Mouse (Mus musculus) hindbrain, embryonic 15.5 days (tissue): ENCODE data around the gene Hoxc5. TPM values are rescaled to one million over a fixed set of nuclear protein-coding genes. Genes with fewer than 3 reads are reported as not detected.

Experiments
- ATAC-seq: fragments of 200-750 bp; cut with Nextera tagmentation; 2 replicates; pipeline ENCODE4 v1.8.0; 2017; ENCODE audit warnings: low read depth, moderate number of reproducible peaks, moderate TSS enrichment; ENCODE audit not compliant: low FRiP score
- H3K27ac ChIP-seq: fragments of 300-500 bp; sonication (generic); replicated peaks from 2 replicates; pipeline ENCODE4 v1.5.1; 2015; ENCODE audit warnings: mild to moderate bottlenecking, inconsistent platforms
- H3K27me3 ChIP-seq: fragments of 300-500 bp; sonication (generic); 2 replicates; pipeline ENCODE4 v1.6.1; 2015; ENCODE audit warnings: control low read depth, inconsistent platforms
- H3K36me3 ChIP-seq: fragments of 300-500 bp; sonication (generic); 2 replicates; pipeline ENCODE4 v1.6.1; 2015; ENCODE audit warnings: control low read depth, inconsistent platforms
- H3K4me1 ChIP-seq: fragments of 300-500 bp; sonication (generic); replicated peaks from 2 replicates; pipeline ENCODE4 v1.6.1; 2015; ENCODE audit warnings: control low read depth, inconsistent platforms
- H3K4me2 ChIP-seq: fragments of 300-500 bp; sonication (generic); 2 replicates; pipeline ENCODE4 v1.6.1; 2015; ENCODE audit warnings: moderate library complexity, mild to moderate bottlenecking, inconsistent platforms
- H3K4me3 ChIP-seq: fragments of 300-500 bp; sonication (generic); 2 replicates; pipeline ENCODE4 v1.5.1; 2015; ENCODE audit warnings: mild to moderate bottlenecking, inconsistent platforms
- H3K9ac ChIP-seq: fragments of 300-500 bp; sonication (generic); 2 replicates; pipeline ENCODE4 v1.6.1; 2015; ENCODE audit warnings: inconsistent platforms
- H3K9me3 ChIP-seq: fragments of 300-500 bp; sonication (generic); 2 replicates; pipeline ENCODE4 v1.6.1; 2016; ENCODE audit warnings: control low read depth, inconsistent platforms
- WGBS: fragments of 180-500 bp; shearing (Covaris S2); methylation state at CpG from one replicate; pipeline ENCODE4 v1.1.7; 2015; 5-methylcytosine and 5-hydroxymethylcytosine counted together
- polyA plus RNA-seq: library from polyadenylated mRNA; unstranded; fragments of >200 nt; fragmentation: Nextera tagmentation; extraction: Ambion mirVana; gene quantifications from 2 replicates; pipeline ENCODE4 v1.2.1, GENCODE M21; 2015

Gene Hoxc5
- polyA plus RNA-seq, 1 experiment from 2014 or later = 22.0 TPM

GRCm38 (mm10) chr15:103041613-103042012 lies 74.4 kb downstream of the Hoxc5 start:
- whole genome bisulfite sequencing = 13% methylated on average over 5 of the region's 5 CpGs
- H3K4me2 ChIP-seq = peak overlapping the region; percentile 56
- peaks cover 9% of the 10 kb centered on the region; the same call in 1 of the 2 replicates for H3K4me1 ChIP-seq
- ATAC-seq = no peak
- H3K9ac ChIP-seq = no peak overlapping the region
- H3K27ac ChIP-seq = peak overlapping the region; percentile 87; the same call in 1 of the 2 replicates
- H3K36me3 ChIP-seq = no peaks in the 10 kb centered on the region
- H3K27me3 ChIP-seq = peaks cover 85% of the 10 kb centered on the region
- H3K9me3 ChIP-seq = no peaks in the 10 kb centered on the region
- H3K4me3 ChIP-seq = no peak overlapping the region

- no peak for ATAC-seq
- 0% methylated on average over 1 of the region's 1 CpGs for WGBS
- Histone ChIP-seq H3K4me2 (no peak overlapping the region), H3K36me3 (no peaks in the 10 kb centered on the region), H3K27ac (peak overlapping the region; percentile 87; the same call in 1 of the 2 replicates), H3K9me3 (no peaks in the 10 kb centered on the region), H3K4me3 (no peak overlapping the region), H3K9ac (no peak overlapping the region), H3K4me1 (peaks cover 9% of the 10 kb centered on the region; the same call in 1 of the 2 replicates), H3K27me3 (peaks cover 83% of the 10 kb centered on the region)
These were observed 75.0 kb downstream of the Hoxc5 start for GRCm38 (mm10) chr15:103042209-103042608.

- H3K36me3 ChIP-seq = no peaks in the 10 kb centered on the region
- H3K4me1 ChIP-seq = peaks cover 3% of the 10 kb centered on the region; the same call in 1 of the 2 replicates
- no peaks in the 10 kb centered on the region for H3K9me3 ChIP-seq
- no peak overlapping the region for H3K4me3 ChIP-seq
- H3K4me2 ChIP-seq = no peak overlapping the region
- H3K27me3 ChIP-seq = peaks cover 64% of the 10 kb centered on the region
- H3K9ac ChIP-seq = no peak overlapping the region
- no peak for ATAC-seq
- no peak overlapping the region for H3K27ac ChIP-seq
- WGBS = 78% methylated on average over 2 of the region's 2 CpGs
These were observed 84.4 kb downstream of the Hoxc5 start for GRCm38 (mm10) chr15:103051670-103052069.

GRCm38 (mm10) chr15:103053210-103053609 lies 86.0 kb downstream of the Hoxc5 start:
- Histone ChIP-seq H3K4me2 (no peak overlapping the region), H3K27me3 (peaks cover 64% of the 10 kb centered on the region), H3K9me3 (no peaks in the 10 kb centered on the region), H3K4me3 (no peak overlapping the region), H3K9ac (no peak overlapping the region), H3K27ac (no peak overlapping the region), H3K36me3 (no peaks in the 10 kb centered on the region), H3K4me1 (peaks cover 3% of the 10 kb centered on the region; the same call in 1 of the 2 replicates)
- ATAC-seq = no peak

GRCm38 (mm10) chr15:103056396-103056795 lies 89.2 kb downstream of the Hoxc5 start:
- peak overlapping the region; percentile 33 for H3K4me2 ChIP-seq
- no peak overlapping the region for H3K4me3 ChIP-seq
- peaks cover 17% of the 10 kb centered on the region for H3K4me1 ChIP-seq
- ATAC-seq = no peak
- no peak overlapping the region for H3K9ac ChIP-seq
- WGBS = 26% methylated on average over 2 of the region's 2 CpGs
- H3K9me3 ChIP-seq = no peaks in the 10 kb centered on the region
- peak overlapping the region; percentile 58 for H3K27ac ChIP-seq
- H3K27me3 ChIP-seq = peaks cover 61% of the 10 kb centered on the region
- no peaks in the 10 kb centered on the region for H3K36me3 ChIP-seq

- Histone ChIP-seq H3K9ac (peak overlapping the region; percentile 24), H3K9me3 (no peaks in the 10 kb centered on the region), H3K4me2 (peak overlapping the region; percentile 51), H3K27me3 (peaks cover 60% of the 10 kb centered on the region), H3K36me3 (no peaks in the 10 kb centered on the region), H3K4me3 (peak overlapping the region; percentile 30), H3K27ac (peak overlapping the region; percentile 85), H3K4me1 (peaks cover 22% of the 10 kb centered on the region)
- no peak for ATAC-seq
- 5% methylated on average over 12 of the region's 12 CpGs for WGBS
These were observed 91.5 kb downstream of the Hoxc5 start for GRCm38 (mm10) chr15:103058715-103059114.

GRCm38 (mm10) chr15:103059393-103059992 lies 92.2 kb downstream of the Hoxc5 start:
- H3K4me1 ChIP-seq = peaks cover 22% of the 10 kb centered on the region
- peak overlapping the region; percentile 85 for H3K27ac ChIP-seq
- H3K4me3 ChIP-seq = peak overlapping the region; percentile 30
- no peaks in the 10 kb centered on the region for H3K9me3 ChIP-seq
- 1% methylated on average over 21 of the region's 21 CpGs for WGBS
- peak overlapping the region; percentile 51 for H3K4me2 ChIP-seq
- peaks cover 56% of the 10 kb centered on the region for H3K27me3 ChIP-seq
- no peak for ATAC-seq
- no peaks in the 10 kb centered on the region for H3K36me3 ChIP-seq
- peak overlapping the region; percentile 24 for H3K9ac ChIP-seq

- Histone ChIP-seq H3K4me1 (peaks cover 22% of the 10 kb centered on the region), H3K27me3 (peaks cover 55% of the 10 kb centered on the region)
- ATAC-seq = no peak
These were observed 92.7 kb downstream of the Hoxc5 start for GRCm38 (mm10) chr15:103060021-103060340.

GRCm38 (mm10) chr15:103060341-103061130 lies 93.3 kb downstream of the Hoxc5 start:
- Histone ChIP-seq H3K36me3 (no peaks in the 10 kb centered on the region), H3K4me3 (peak overlapping the region; percentile 30), H3K4me2 (peak overlapping the region; percentile 51), H3K27ac (peak overlapping the region; percentile 85), H3K27me3 (peaks cover 54% of the 10 kb centered on the region), H3K9me3 (no peaks in the 10 kb centered on the region), H3K4me1 (peaks cover 22% of the 10 kb centered on the region), H3K9ac (peak overlapping the region; percentile 24)
- 3% methylated on average over 36 of the region's 36 CpGs for WGBS
- peak; percentile 72; the same call in 1 of the 2 replicates for ATAC-seq

More at GRCm38 (mm10) chr15:103060021-103060340, 92.7 kb downstream of the Hoxc5 start:
- H3K4me2 ChIP-seq = peak overlapping the region; percentile 51
- peak overlapping the region; percentile 30 for H3K4me3 ChIP-seq
- no peaks in the 10 kb centered on the region for H3K36me3 ChIP-seq
- WGBS = 8% methylated on average over 11 of the region's 11 CpGs
- peak overlapping the region; percentile 85 for H3K27ac ChIP-seq
- H3K9ac ChIP-seq = peak overlapping the region; percentile 24
- H3K9me3 ChIP-seq = no peaks in the 10 kb centered on the region

- Histone ChIP-seq H3K4me1 (peaks cover 21% of the 10 kb centered on the region), H3K4me3 (peak overlapping the region; percentile 30; the same call in 1 of the 2 replicates), H3K4me2 (peak overlapping the region; percentile 51), H3K9ac (peak overlapping the region; percentile 3; the same call in 1 of the 2 replicates), H3K27ac (peak overlapping the region; percentile 85), H3K9me3 (no peaks in the 10 kb centered on the region), H3K27me3 (peaks cover 55% of the 10 kb centered on the region), H3K36me3 (no peaks in the 10 kb centered on the region)
- 0 out of 2 replicates have a peak, but pooled peaks have one; percentile 23 for ATAC-seq
- 1% methylated on average over 30 of the region's 30 CpGs for WGBS
These were observed 94.0 kb downstream of the Hoxc5 start for GRCm38 (mm10) chr15:103061131-103061825.

- Histone ChIP-seq H3K4me3 (no peak overlapping the region), H3K9ac (no peak overlapping the region), H3K27ac (peak overlapping the region; percentile 85; the same call in 1 of the 2 replicates), H3K4me2 (peak overlapping the region; percentile 51; the same call in 1 of the 2 replicates), H3K36me3 (no peaks in the 10 kb centered on the region), H3K27me3 (peaks cover 48% of the 10 kb centered on the region), H3K4me1 (peaks cover 19% of the 10 kb centered on the region), H3K9me3 (no peaks in the 10 kb centered on the region)
- whole genome bisulfite sequencing = 10% methylated on average over 2 of the region's 2 CpGs
- ATAC-seq = no peak
These were observed 94.7 kb downstream of the Hoxc5 start for GRCm38 (mm10) chr15:103061988-103062387.
